Comparison of ENCODE assay signal across 7 mouse cellular contexts in the genomic region with DNA sequence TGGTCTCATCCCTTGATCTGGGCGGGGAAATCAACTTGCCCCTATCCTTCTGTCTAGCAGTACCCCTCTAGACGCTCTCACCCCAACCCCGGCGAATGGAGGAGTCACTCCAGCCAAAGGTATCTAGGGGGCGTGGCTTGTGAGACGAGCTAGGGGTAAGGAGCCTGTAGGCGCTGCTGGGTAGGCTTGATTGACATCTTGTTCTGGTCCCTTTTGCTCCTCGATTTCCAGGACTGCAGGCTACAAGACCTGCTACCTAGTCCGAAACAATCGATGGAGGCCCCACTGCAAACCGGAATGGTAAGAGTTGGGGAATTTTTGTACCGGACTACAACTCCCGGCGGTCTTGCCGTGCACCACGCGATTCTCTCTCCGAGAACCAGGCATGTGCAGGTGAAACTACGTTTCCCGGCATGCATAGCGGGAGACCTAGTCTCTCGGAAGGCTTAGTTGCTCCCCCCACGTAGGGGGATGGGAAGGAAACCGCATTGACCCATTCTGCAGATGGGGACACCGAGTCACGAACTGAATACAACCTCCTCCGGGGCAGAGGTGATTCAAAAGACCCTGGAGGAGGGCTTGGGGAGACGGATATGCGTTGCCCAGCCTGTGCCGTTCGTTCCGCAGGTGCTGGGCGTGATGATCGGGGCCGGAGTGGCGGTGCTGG. TPM values are rescaled to one million over a fixed set of nuclear protein-coding genes. Genes with fewer than 3 reads are reported as not detected.
A peak's percentile ranks its signal among the peaks of the same experiment; 100 is the strongest.
DNase-seq lines count a peak whose midpoint lies in the region; ATAC-seq and TF ChIP-seq lines count a peak whose summit lies in the region.

No protein-coding gene starts in this region.

- H3K36me3 ChIP-seq in embryonic facial prominence, embryonic 10.5 days (replicated peaks), result peaks cover 35% of the 10 kb centered on the region
- peaks cover 34% of the 10 kb centered on the region for H3K36me3 ChIP-seq in intestine, postnatal 0 days (ENCODE audit: control insufficient read depth, insufficient read depth)
- H3K36me3 ChIP-seq in midbrain, embryonic 12.5 days, result peaks cover 22% of the 10 kb centered on the region
- peaks cover 8% of the 10 kb centered on the region for H3K36me3 ChIP-seq in small intestine, adult 2 months (ENCODE audit: control insufficient read depth, insufficient read depth, low read length)

- WGBS in embryonic facial prominence, embryonic 10.5 days, result 2% methylated on average over 36 of the region's 36 CpGs
- WGBS in intestine, postnatal 0 days, result 0% methylated on average over 36 of the region's 36 CpGs
- under 1% methylated on average over 36 of the region's 36 CpGs for WGBS in midbrain, embryonic 12.5 days
- WGBS in small intestine, adult 2 months, result 1% methylated on average over 36 of the region's 36 CpGs

- peak overlapping the region; percentile 70 for H3K4me3 ChIP-seq in embryonic facial prominence, embryonic 10.5 days
- H3K4me3 ChIP-seq in intestine, postnatal 0 days (ENCODE audit: low read depth, low read length), result peak overlapping the region; percentile 76
- H3K4me3 ChIP-seq in midbrain, embryonic 12.5 days, result peak overlapping the region; percentile 57
- H3K4me3 ChIP-seq in small intestine, adult 2 months (ENCODE audit: low read depth, low read length), result peak overlapping the region; percentile 75

- peaks cover 22% of the 10 kb centered on the region for H3K4me1 ChIP-seq in embryonic facial prominence, embryonic 10.5 days
- no peaks in the 10 kb centered on the region for H3K4me1 ChIP-seq in intestine, postnatal 0 days (replicated peaks; ENCODE audit: control insufficient read depth, insufficient read depth, low read length)
- H3K4me1 ChIP-seq in midbrain, embryonic 12.5 days, result peaks cover 12% of the 10 kb centered on the region; the same call in 1 of the 2 replicates
- H3K4me1 ChIP-seq in small intestine, adult 2 months (ENCODE audit: control insufficient read depth, insufficient read depth, insufficient read length, low read length), result peaks cover 6% of the 10 kb centered on the region

- TF ChIP-seq CTCF in intestine, postnatal 0 days (IDR thresholded peaks at IDR 0.05; ENCODE audit: low read depth), result no peak
- no peak for TF ChIP-seq CTCF in small intestine, adult 2 months (IDR thresholded peaks at IDR 0.05; ENCODE audit: extremely low read depth, insufficient read length, insufficient replicate concordance, low read depth, low read length)

- H3K4me2 ChIP-seq in intestine, postnatal 0 days (replicated peaks; ENCODE audit: low read depth), result peak overlapping the region; percentile 91
- H3K4me2 ChIP-seq in midbrain, embryonic 12.5 days (replicated peaks), result peak overlapping the region; percentile 95

- peak; percentile 82 for ATAC-seq in intestine, postnatal 0 days
- peak; percentile 86 for ATAC-seq in midbrain, embryonic 12.5 days (ENCODE audit: low FRiP score, low read depth)

- H3K27me3 ChIP-seq in embryonic facial prominence, embryonic 10.5 days (replicated peaks; ENCODE audit: low read depth, poor library complexity, severe bottlenecking), result no peaks in the 10 kb centered on the region
- H3K27me3 ChIP-seq in intestine, postnatal 0 days (replicated peaks; ENCODE audit: control insufficient read depth, insufficient read depth, low read length), result no peaks in the 10 kb centered on the region
- no peaks in the 10 kb centered on the region for H3K27me3 ChIP-seq in midbrain, embryonic 12.5 days
- H3K27me3 ChIP-seq in small intestine, adult 2 months (ENCODE audit: control insufficient read depth, insufficient read depth, low read length), result no peaks in the 10 kb centered on the region

- TF ChIP-seq POLR2A in small intestine, adult 2 months (IDR thresholded peaks at IDR 0.05; ENCODE audit: low read depth, low read length), result peak; percentile 55; the same call in 1 of the 2 replicates

- no peaks in the 10 kb centered on the region for H3K9me3 ChIP-seq in embryonic facial prominence, embryonic 10.5 days
- H3K9me3 ChIP-seq in intestine, postnatal 0 days (ENCODE audit: control insufficient read depth), result no peaks in the 10 kb centered on the region
- H3K9me3 ChIP-seq in midbrain, embryonic 12.5 days, result no peaks in the 10 kb centered on the region

- intact Hi-C loops in left cerebral cortex, postnatal 4 days (cut with DNase I), result no loop called here

- peak; percentile 93 for DNase-seq in adrenal gland, postnatal 10 days
- peak; percentile 91 for DNase-seq in embryonic facial prominence, embryonic 10.5 days (ENCODE audit: low spot score)
- DNase-seq in gonadal fat pad, adult 2 months (ENCODE audit: low read depth), result peak; percentile 79
- DNase-seq in left cerebral cortex, postnatal 4 days, result peak; percentile 93

- H3K27ac ChIP-seq in embryonic facial prominence, embryonic 10.5 days (replicated peaks), result peak overlapping the region; percentile 81
- peak overlapping the region; percentile 86 for H3K27ac ChIP-seq in intestine, postnatal 0 days (ENCODE audit: low read depth, low read length)
- H3K27ac ChIP-seq in midbrain, embryonic 12.5 days (replicated peaks), result peak overlapping the region; percentile 68
- H3K27ac ChIP-seq in small intestine, adult 2 months (ENCODE audit: insufficient read depth, low read depth, low read length), result peak overlapping the region; percentile 81

- peak overlapping the region; percentile 58 for H3K9ac ChIP-seq in intestine, postnatal 0 days (ENCODE audit: low read depth, low read length)
- H3K9ac ChIP-seq in midbrain, embryonic 12.5 days (replicated peaks), result peak overlapping the region; percentile 63

RNA-seq across cellular contexts. Expression of a gene that starts 1.4 kb away (rescaled TPM):
- total RNA-seq in adrenal gland, postnatal 10 days (2021), result 10 to 100 TPM; 24.2 to 39.3 TPM
- 20.7 and 24.8 TPM in 2 replicates for polyA plus RNA-seq in embryonic facial prominence, embryonic 10.5 days (2016; fragmentation: Nextera tagmentation; extraction: Ambion mirVana)
- 79.4 and 87.8 TPM in 2 replicates for polyA plus RNA-seq in gonadal fat pad, adult 2 months (2012; rRNA removed)
- polyA plus RNA-seq in intestine, postnatal 0 days (2015; fragmentation: Nextera tagmentation; extraction: Ambion mirVana), result 36.1 and 43.9 TPM in 2 replicates
- total RNA-seq in left cerebral cortex, postnatal 4 days (2021), result 10 to 100 TPM; 75.9 to 81.6 TPM
- polyA plus RNA-seq in midbrain, embryonic 12.5 days (2016; fragmentation: Nextera tagmentation; extraction: Ambion mirVana), result 30.5 and 35.0 TPM in 2 replicates
- polyA plus RNA-seq in small intestine, adult 2 months (2012; rRNA removed), result 40.3 and 88.6 TPM in 2 replicates

RNA-seq across cellular contexts. Expression of a gene that starts 16.3 kb away (rescaled TPM):
- 10 to 100 TPM; 30.2 to 37.6 TPM for total RNA-seq in adrenal gland, postnatal 10 days (2021)
- 63.2 and 65.0 TPM in 2 replicates for polyA plus RNA-seq in embryonic facial prominence, embryonic 10.5 days (2016; fragmentation: Nextera tagmentation; extraction: Ambion mirVana)
- 217 and 256 TPM in 2 replicates for polyA plus RNA-seq in gonadal fat pad, adult 2 months (2012; rRNA removed)
- polyA plus RNA-seq in intestine, postnatal 0 days (2015; fragmentation: Nextera tagmentation; extraction: Ambion mirVana), result 105 and 123 TPM in 2 replicates
- 10 to 100 TPM; 74.8 to 81.3 TPM for total RNA-seq in left cerebral cortex, postnatal 4 days (2021)
- 74.9 and 79.3 TPM in 2 replicates for polyA plus RNA-seq in midbrain, embryonic 12.5 days (2016; fragmentation: Nextera tagmentation; extraction: Ambion mirVana)
- 123 and 389 TPM in 2 replicates for polyA plus RNA-seq in small intestine, adult 2 months (2012; rRNA removed)

RNA-seq across cellular contexts. Expression of a gene that starts 23.6 kb away (rescaled TPM):
- 10 to 100 TPM; 23.9 to 25.3 TPM for total RNA-seq in adrenal gland, postnatal 10 days (2021)
- 68.4 and 70.8 TPM in 2 replicates for polyA plus RNA-seq in embryonic facial prominence, embryonic 10.5 days (2016; fragmentation: Nextera tagmentation; extraction: Ambion mirVana)
- polyA plus RNA-seq in gonadal fat pad, adult 2 months (2012; rRNA removed), result 60.3 and 61.1 TPM in 2 replicates
- polyA plus RNA-seq in intestine, postnatal 0 days (2015; fragmentation: Nextera tagmentation; extraction: Ambion mirVana), result 16.5 and 18.1 TPM in 2 replicates
- total RNA-seq in left cerebral cortex, postnatal 4 days (2021), result 10 to 100 TPM; 43.3 TPM
- polyA plus RNA-seq in midbrain, embryonic 12.5 days (2016; fragmentation: Nextera tagmentation; extraction: Ambion mirVana), result 82.8 and 89.5 TPM in 2 replicates
- 20.2 and 40.0 TPM in 2 replicates for polyA plus RNA-seq in small intestine, adult 2 months (2012; rRNA removed)

RNA-seq across cellular contexts. Expression of a gene that starts 45.9 kb away (rescaled TPM):
- under 1 TPM in 1 of 2 experiments, not detected in 1; 0.27 TPM for total RNA-seq in adrenal gland, postnatal 10 days (2021)
- polyA plus RNA-seq in embryonic facial prominence, embryonic 10.5 days (2016; fragmentation: Nextera tagmentation; extraction: Ambion mirVana), result 0.10 TPM in 1 of 2 replicates, not detected in the other
- polyA plus RNA-seq in gonadal fat pad, adult 2 months (2012; rRNA removed), result 0.12 and 0.24 TPM in 2 replicates
- polyA plus RNA-seq in intestine, postnatal 0 days (2015; fragmentation: Nextera tagmentation; extraction: Ambion mirVana), result not detected in 2 replicates
- total RNA-seq in left cerebral cortex, postnatal 4 days (2021), result not detected
- polyA plus RNA-seq in midbrain, embryonic 12.5 days (2016; fragmentation: Nextera tagmentation; extraction: Ambion mirVana), result 0.19 and 0.25 TPM in 2 replicates
- polyA plus RNA-seq in small intestine, adult 2 months (2012; rRNA removed), result 0.08 and 0.11 TPM in 2 replicates

RNA-seq across cellular contexts. Expression of a gene that starts 49.1 kb away (rescaled TPM):
- 10 to 100 TPM; 13.3 to 16.1 TPM for total RNA-seq in adrenal gland, postnatal 10 days (2021)
- 4.1 and 4.8 TPM in 2 replicates for polyA plus RNA-seq in embryonic facial prominence, embryonic 10.5 days (2016; fragmentation: Nextera tagmentation; extraction: Ambion mirVana)
- 27.2 and 29.8 TPM in 2 replicates for polyA plus RNA-seq in gonadal fat pad, adult 2 months (2012; rRNA removed)
- 14.3 and 14.9 TPM in 2 replicates for polyA plus RNA-seq in intestine, postnatal 0 days (2015; fragmentation: Nextera tagmentation; extraction: Ambion mirVana)
- under 1 TPM; 0.64 to 0.66 TPM for total RNA-seq in left cerebral cortex, postnatal 4 days (2021)
- 3.3 and 3.4 TPM in 2 replicates for polyA plus RNA-seq in midbrain, embryonic 12.5 days (2016; fragmentation: Nextera tagmentation; extraction: Ambion mirVana)
- polyA plus RNA-seq in small intestine, adult 2 months (2012; rRNA removed), result 9.6 and 13.0 TPM in 2 replicates

Comparison
In these comparisons a context has a peak if more than half of its experiments do, and no peak if none do; other contexts are left out.
1. Peak in every context shown above with its lines: DNase-seq, ATAC-seq, H3K4me3 ChIP-seq and H3K27ac ChIP-seq.